In genomic region chr11:62983793-62984192, GRCm38 (mm10) we compare ENCODE assay signal across 14 mouse cellular contexts. TPM values are rescaled to one million over a fixed set of nuclear protein-coding genes. Genes with fewer than 3 reads are reported as not detected.
DNase-seq lines count a peak whose midpoint lies in the region; ATAC-seq lines count a peak whose summit lies in the region.
"Had no signal": no experiment of that assay in that cellular context is flagged by ENCODE, and none has a peak within 500 bp of the region (broad histone marks: within the 10 kb centered on the region; RNA-seq: fewer than 3 reads in every experiment).

No protein-coding gene starts in this region.

- H3K4me1 ChIP-seq in forebrain, embryonic 10.5 days: peaks cover 36% of the 10 kb centered on the region
- peaks cover 21% of the 10 kb centered on the region for H3K4me1 ChIP-seq in forebrain, embryonic 13.5 days
- peaks cover 3% of the 10 kb centered on the region; the same call in 1 of the 2 replicates for H3K4me1 ChIP-seq in hindbrain, embryonic 15.5 days (replicated peaks)
- H3K4me1 ChIP-seq in neural tube, embryonic 13.5 days (replicated peaks): peaks cover 19% of the 10 kb centered on the region
- H3K4me1 ChIP-seq in liver, embryonic 12.5 days: no peaks in the 10 kb centered on the region

- ATAC-seq in forebrain, embryonic 13.5 days: no peak
- ATAC-seq in hindbrain, embryonic 15.5 days (ENCODE audit: low FRiP score, low read depth): 0 out of 2 replicates have a peak, but pooled peaks have one; percentile 34
- ATAC-seq in neural tube, embryonic 13.5 days (ENCODE audit: low read depth): 0 out of 2 replicates have a peak, but pooled peaks have one; percentile 19
- ATAC-seq in liver, embryonic 12.5 days: no peak
- ATAC-seq: intestine, embryonic 16.5 days had no signal

- no peak overlapping the region for H3K9ac ChIP-seq in forebrain, embryonic 13.5 days
- H3K9ac ChIP-seq in hindbrain, embryonic 15.5 days: no peak overlapping the region
- no peak overlapping the region for H3K9ac ChIP-seq in neural tube, embryonic 13.5 days
- H3K9ac ChIP-seq in liver, embryonic 12.5 days: no peak overlapping the region

- H3K27ac ChIP-seq in forebrain, embryonic 10.5 days: 0 out of 2 replicates have a peak overlapping the region, but pooled peaks have one; percentile 31
- no peak overlapping the region for H3K27ac ChIP-seq in forebrain, embryonic 13.5 days
- 0 out of 2 replicates have a peak overlapping the region, but pooled peaks have one; percentile 5 for H3K27ac ChIP-seq in hindbrain, embryonic 15.5 days (replicated peaks)
- no peak overlapping the region for H3K27ac ChIP-seq in neural tube, embryonic 13.5 days (replicated peaks)
- no peak overlapping the region for H3K27ac ChIP-seq in liver, embryonic 12.5 days
- H3K27ac ChIP-seq: heart, adult 2 months; macrophage had no signal

- H3K4me2 ChIP-seq in forebrain, embryonic 13.5 days: no peak overlapping the region
- no peak overlapping the region for H3K4me2 ChIP-seq in hindbrain, embryonic 15.5 days
- no peak overlapping the region for H3K4me2 ChIP-seq in neural tube, embryonic 13.5 days
- no peak overlapping the region for H3K4me2 ChIP-seq in liver, embryonic 12.5 days

- no peak overlapping the region for H3K4me3 ChIP-seq in forebrain, embryonic 10.5 days
- no peak overlapping the region for H3K4me3 ChIP-seq in forebrain, embryonic 13.5 days
- no peak overlapping the region for H3K4me3 ChIP-seq in hindbrain, embryonic 15.5 days
- no peak overlapping the region for H3K4me3 ChIP-seq in neural tube, embryonic 13.5 days
- no peak overlapping the region for H3K4me3 ChIP-seq in liver, embryonic 12.5 days
- H3K4me3 ChIP-seq: heart, adult 2 months had no signal

- H3K9me3 ChIP-seq in forebrain, embryonic 10.5 days: peaks cover 4% of the 10 kb centered on the region; the same call in 1 of the 2 replicates
- H3K9me3 ChIP-seq in forebrain, embryonic 13.5 days (replicated peaks): no peaks in the 10 kb centered on the region
- H3K9me3 ChIP-seq in hindbrain, embryonic 15.5 days: no peaks in the 10 kb centered on the region
- H3K9me3 ChIP-seq in neural tube, embryonic 13.5 days: peaks cover 4% of the 10 kb centered on the region; the same call in 1 of the 2 replicates
- no peaks in the 10 kb centered on the region for H3K9me3 ChIP-seq in liver, embryonic 12.5 days (replicated peaks)

- DNase-seq in forebrain, embryonic 10.5 days (ENCODE audit: extremely low spot score, low spot score): peak; percentile 20
- peak; percentile 45 for DNase-seq in lung, postnatal 10 days
- no peak for DNase-seq in lung, adult 18-20 months
- DNase-seq in thymus, postnatal 10 days (ENCODE audit: low spot score in 2 of 2): no peak
- DNase-seq: adrenal gland, postnatal 10 days; heart, adult 2 months; thymus, postnatal 4 days had no signal

- H3K27me3 ChIP-seq in forebrain, embryonic 10.5 days (ENCODE audit: poor library complexity, severe bottlenecking): no peaks in the 10 kb centered on the region
- no peaks in the 10 kb centered on the region for H3K27me3 ChIP-seq in forebrain, embryonic 13.5 days
- H3K27me3 ChIP-seq in hindbrain, embryonic 15.5 days: no peaks in the 10 kb centered on the region
- no peaks in the 10 kb centered on the region for H3K27me3 ChIP-seq in neural tube, embryonic 13.5 days
- 0 out of 2 replicates have a peak, but pooled peaks cover 5% of the 10 kb centered on the region for H3K27me3 ChIP-seq in liver, embryonic 12.5 days (replicated peaks)

- H3K36me3 ChIP-seq in forebrain, embryonic 10.5 days (replicated peaks): no peaks in the 10 kb centered on the region
- no peaks in the 10 kb centered on the region for H3K36me3 ChIP-seq in forebrain, embryonic 13.5 days (ENCODE audit: poor library complexity, severe bottlenecking)
- H3K36me3 ChIP-seq in hindbrain, embryonic 15.5 days: no peaks in the 10 kb centered on the region
- H3K36me3 ChIP-seq in neural tube, embryonic 13.5 days: no peaks in the 10 kb centered on the region
- H3K36me3 ChIP-seq in liver, embryonic 12.5 days: no peaks in the 10 kb centered on the region

- 2% methylated on average over 3 of the region's 3 CpGs for WGBS in forebrain, embryonic 10.5 days
- 2% methylated on average over 3 of the region's 3 CpGs for WGBS in forebrain, embryonic 13.5 days
- WGBS in hindbrain, embryonic 15.5 days: 5% methylated on average over 3 of the region's 3 CpGs
- WGBS in neural tube, embryonic 13.5 days: 3% methylated on average over 3 of the region's 3 CpGs
- WGBS in liver, embryonic 12.5 days (ENCODE audit: insufficient replicate concordance): 4% methylated on average over 3 of the region's 3 CpGs

RNA-seq across cellular contexts. Expression of gene Cdrt4, which starts 32.8 kb away (rescaled TPM):
- not detected in 2 replicates for polyA plus RNA-seq in forebrain, embryonic 10.5 days (2016; fragmentation: Nextera tagmentation; extraction: Ambion mirVana)
- polyA plus RNA-seq in forebrain, embryonic 13.5 days (2015; fragmentation: Nextera tagmentation; extraction: Ambion mirVana): not detected in 2 replicates
- polyA plus RNA-seq in hindbrain, embryonic 15.5 days (2015; fragmentation: Nextera tagmentation; extraction: Ambion mirVana): not detected in 2 replicates
- 0.44 TPM in 1 of 2 replicates, not detected in the other for polyA plus RNA-seq in neural tube, embryonic 13.5 days (2015; fragmentation: Nextera tagmentation; extraction: Ambion mirVana)
- not detected in 2 replicates for polyA plus RNA-seq in liver, embryonic 12.5 days (2016; fragmentation: Nextera tagmentation; extraction: Ambion mirVana)
- polyA plus RNA-seq: heart, adult 2 months; intestine, embryonic 16.5 days; macrophage; spleen, adult 2 months had no signal

Comparison
In these comparisons a context has a peak if more than half of its experiments do, and no peak if none do; other contexts are left out.
1. DNase-seq: peak in forebrain, embryonic 10.5 days (single experiment) and lung, postnatal 10 days (single experiment); none in lung, adult 18-20 months (0 of 2) and thymus, postnatal 10 days (0 of 2).
2. H3K27ac ChIP-seq: peak in forebrain, embryonic 10.5 days (single experiment) and hindbrain, embryonic 15.5 days (single experiment); none in forebrain, embryonic 13.5 days (single experiment), neural tube, embryonic 13.5 days (single experiment) and liver, embryonic 12.5 days (single experiment).
3. ATAC-seq: peak in hindbrain, embryonic 15.5 days (single experiment) and neural tube, embryonic 13.5 days (single experiment); none in forebrain, embryonic 13.5 days (single experiment) and liver, embryonic 12.5 days (single experiment).